Mouse (Mus musculus): ENCODE data around the gene Nfia. TPM values are rescaled to one million over a fixed set of nuclear protein-coding genes. Genes with fewer than 3 reads are reported as not detected.

Gene Nfia
- polyA plus RNA-seq, 1 experiment from 2014 or later = 54.3 TPM

DNA sequence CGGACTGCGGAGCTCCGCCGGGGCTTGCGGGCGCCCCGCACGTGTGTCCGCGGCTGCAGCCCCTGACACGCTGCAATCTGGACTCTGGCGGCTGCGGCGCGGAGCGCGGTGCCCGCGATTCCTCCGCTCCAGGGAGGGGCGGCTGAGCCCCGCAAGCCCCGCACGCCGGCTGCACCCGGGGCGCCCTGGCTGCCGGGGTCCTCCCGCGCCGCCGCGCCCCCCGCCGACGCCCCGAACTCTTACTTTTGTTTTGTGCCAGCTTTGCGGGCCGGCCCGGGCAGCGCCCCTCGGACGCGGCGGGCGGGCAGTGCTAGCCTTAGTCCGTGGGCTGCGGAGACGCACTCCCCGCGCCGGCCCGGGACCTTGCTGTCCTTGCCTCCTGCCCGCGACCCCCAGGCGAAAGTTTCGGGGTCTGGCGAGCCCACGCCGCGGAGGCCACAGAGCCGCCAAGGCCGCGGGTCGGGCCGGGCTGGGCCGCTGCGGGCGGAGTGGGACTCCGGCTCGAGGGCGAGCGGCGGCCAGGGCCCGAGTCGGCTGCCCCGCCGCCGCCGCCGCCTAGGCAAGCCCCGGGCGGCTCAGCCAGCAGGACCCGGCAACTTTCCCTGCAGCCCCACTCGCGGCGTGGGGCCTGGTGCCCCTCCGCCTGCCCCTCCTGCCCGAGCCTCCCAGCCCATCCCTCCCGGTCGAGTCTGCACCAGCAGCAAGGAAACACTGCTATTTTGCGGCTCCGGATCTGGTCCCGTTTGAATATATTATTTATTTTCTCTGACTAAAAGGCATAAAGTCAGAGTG lies 5.9 kb downstream of the Nfia start:
- ATAC-seq (ENCODE audit: insufficient number of reproducible peaks, insufficient read depth, low FRiP score, low read depth) = no peak
- peaks cover 0 to 19% of the 10 kb centered on the region in 2 experiments; a peak in 3 of 4 replicates for H3K4me1 ChIP-seq (ENCODE audit: control insufficient read depth in 2 of 2, insufficient read depth in 2 of 2, low read length in 2 of 2)
- H3K4me3 ChIP-seq (ENCODE audit: control insufficient read depth in 1 of 2, insufficient read depth in 1 of 2, low read depth in 1 of 2, low read length in 2 of 2) = peak overlapping the region; percentile 94 to 98
- H3K27me3 ChIP-seq (ENCODE audit: control insufficient read depth, insufficient read depth, low read length) = no peaks in the 10 kb centered on the region
- H3K9ac ChIP-seq (ENCODE audit: low read length) = peak overlapping the region; percentile 99
- H3K4me2 ChIP-seq (ENCODE audit: low read length) = peak overlapping the region; percentile 82
- H3K9me3 ChIP-seq (ENCODE audit: control insufficient read depth, low read length) = no peaks in the 10 kb centered on the region
- WGBS = under 1% methylated on average over 90 of the region's 94 CpGs
- H3K36me3 ChIP-seq (ENCODE audit: control insufficient read depth, insufficient read depth, low read length) = peaks cover 9% of the 10 kb centered on the region
- H3K27ac ChIP-seq (replicated peaks in 1 of 2; ENCODE audit: control insufficient read depth in 1 of 2, insufficient read depth in 1 of 2, low read depth in 2 of 2, low read length in 2 of 2) = peak overlapping the region; percentile 90 to 98

DNA sequence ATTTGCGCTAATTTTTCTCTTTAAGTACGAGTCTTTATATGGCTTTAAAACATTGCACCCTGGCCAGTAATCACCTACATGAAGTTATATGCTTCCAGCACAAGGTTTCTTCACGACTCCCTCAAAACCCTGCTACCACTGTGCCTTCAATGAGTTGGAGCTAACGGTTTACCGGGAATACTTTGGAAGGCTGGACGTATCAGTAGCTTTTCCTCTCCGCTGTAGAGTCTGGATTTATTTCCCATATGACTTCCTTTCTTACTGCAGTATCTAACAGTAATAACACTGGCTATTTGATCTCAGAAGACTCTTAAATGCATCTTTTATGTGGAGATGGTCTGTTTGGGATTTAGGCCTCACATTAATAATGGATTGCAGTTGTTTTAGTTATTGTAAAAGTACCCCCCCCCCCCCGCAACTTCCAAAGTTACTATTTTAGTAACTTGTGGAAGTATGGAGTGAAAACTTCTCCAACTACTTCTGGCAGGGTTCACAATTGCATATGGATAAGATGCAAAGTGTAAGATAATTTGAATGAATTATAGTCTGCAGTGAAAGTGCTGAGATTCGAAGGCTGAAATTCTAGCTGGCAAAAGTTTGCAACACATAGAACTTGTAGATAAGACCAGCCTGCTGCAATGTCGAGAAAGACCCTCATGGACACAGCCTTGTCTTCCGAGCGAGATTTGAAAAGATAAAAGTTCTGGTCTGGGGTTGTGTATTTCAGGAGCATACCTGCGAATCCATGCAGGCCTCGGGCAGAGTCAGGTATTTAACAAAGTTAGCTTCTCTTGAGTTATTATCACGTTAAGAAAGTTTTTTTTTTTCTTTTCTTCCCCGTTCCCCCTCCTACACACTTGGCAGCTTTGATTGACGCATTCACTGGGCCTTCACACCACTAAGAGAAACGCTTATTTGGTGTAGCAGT lies 6.7 kb downstream of the Nfia start:
- peaks cover 17% of the 10 kb centered on the region for H3K36me3 ChIP-seq (ENCODE audit: control insufficient read depth, insufficient read depth, low read length)
- no peaks in the 10 kb centered on the region for H3K9me3 ChIP-seq (ENCODE audit: control insufficient read depth, low read length)
- H3K27ac ChIP-seq (replicated peaks in 1 of 2; ENCODE audit: control insufficient read depth in 1 of 2, insufficient read depth in 1 of 2, low read depth in 2 of 2, low read length in 2 of 2) = peak overlapping the region; percentile 90 to 98
- peak overlapping the region; percentile 82 for H3K4me2 ChIP-seq (ENCODE audit: low read length)
- no peak for ATAC-seq (ENCODE audit: insufficient number of reproducible peaks, insufficient read depth, low FRiP score, low read depth)
- WGBS = 9% methylated on average over 18 of the region's 18 CpGs
- peak overlapping the region; percentile 99 for H3K9ac ChIP-seq (ENCODE audit: low read length)
- H3K27me3 ChIP-seq (ENCODE audit: control insufficient read depth, insufficient read depth, low read length) = no peaks in the 10 kb centered on the region
- H3K4me3 ChIP-seq (ENCODE audit: control insufficient read depth in 1 of 2, insufficient read depth in 1 of 2, low read depth in 1 of 2, low read length in 2 of 2) = peak overlapping the region; percentile 94 to 98
- peaks cover 0 to 10% of the 10 kb centered on the region in 2 experiments; a peak in 3 of 4 replicates for H3K4me1 ChIP-seq (ENCODE audit: control insufficient read depth in 2 of 2, insufficient read depth in 2 of 2, low read length in 2 of 2)

DNA sequence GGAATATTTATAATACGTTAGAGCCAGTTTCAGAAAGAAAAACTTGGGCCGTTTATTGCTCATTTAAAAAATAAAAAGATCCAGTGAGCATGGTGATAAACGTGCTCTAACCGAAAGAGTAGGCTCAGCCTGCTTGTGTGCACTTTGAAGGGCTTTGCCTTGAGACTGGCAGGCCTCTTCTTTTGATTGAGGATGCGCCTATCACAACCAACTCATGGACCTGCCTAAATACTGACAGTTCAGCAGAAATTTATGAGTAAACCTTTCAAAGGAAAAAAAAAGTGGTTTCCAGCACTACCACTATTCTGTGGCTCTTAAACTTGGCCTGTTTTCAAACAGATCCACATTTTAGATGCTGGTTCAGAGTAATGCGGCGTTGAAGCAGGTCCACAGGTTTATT lies 7.5 kb downstream of the Nfia start:
- H3K4me1 ChIP-seq (ENCODE audit: control insufficient read depth in 2 of 2, insufficient read depth in 2 of 2, low read length in 2 of 2) = peaks cover 0 to 5% of the 10 kb centered on the region in 2 experiments; a peak in 3 of 4 replicates
- no peaks in the 10 kb centered on the region for H3K9me3 ChIP-seq (ENCODE audit: control insufficient read depth, low read length)
- 49% methylated on average over 7 of the region's 7 CpGs for WGBS
- peak overlapping the region; percentile 99 for H3K9ac ChIP-seq (ENCODE audit: low read length)
- H3K27ac ChIP-seq (replicated peaks in 1 of 2; ENCODE audit: control insufficient read depth in 1 of 2, insufficient read depth in 1 of 2, low read depth in 2 of 2, low read length in 2 of 2) = peak overlapping the region; percentile 52 to 98; a peak in 3 of 4 replicates
- peak overlapping the region; percentile 82 for H3K4me2 ChIP-seq (ENCODE audit: low read length)
- no peak for ATAC-seq (ENCODE audit: insufficient number of reproducible peaks, insufficient read depth, low FRiP score, low read depth)
- H3K4me3 ChIP-seq (ENCODE audit: control insufficient read depth in 1 of 2, insufficient read depth in 1 of 2, low read depth in 1 of 2, low read length in 2 of 2) = peak overlapping the region; percentile 25 to 98
- H3K27me3 ChIP-seq (ENCODE audit: control insufficient read depth, insufficient read depth, low read length) = no peaks in the 10 kb centered on the region
- peaks cover 25% of the 10 kb centered on the region for H3K36me3 ChIP-seq (ENCODE audit: control insufficient read depth, insufficient read depth, low read length)

DNA sequence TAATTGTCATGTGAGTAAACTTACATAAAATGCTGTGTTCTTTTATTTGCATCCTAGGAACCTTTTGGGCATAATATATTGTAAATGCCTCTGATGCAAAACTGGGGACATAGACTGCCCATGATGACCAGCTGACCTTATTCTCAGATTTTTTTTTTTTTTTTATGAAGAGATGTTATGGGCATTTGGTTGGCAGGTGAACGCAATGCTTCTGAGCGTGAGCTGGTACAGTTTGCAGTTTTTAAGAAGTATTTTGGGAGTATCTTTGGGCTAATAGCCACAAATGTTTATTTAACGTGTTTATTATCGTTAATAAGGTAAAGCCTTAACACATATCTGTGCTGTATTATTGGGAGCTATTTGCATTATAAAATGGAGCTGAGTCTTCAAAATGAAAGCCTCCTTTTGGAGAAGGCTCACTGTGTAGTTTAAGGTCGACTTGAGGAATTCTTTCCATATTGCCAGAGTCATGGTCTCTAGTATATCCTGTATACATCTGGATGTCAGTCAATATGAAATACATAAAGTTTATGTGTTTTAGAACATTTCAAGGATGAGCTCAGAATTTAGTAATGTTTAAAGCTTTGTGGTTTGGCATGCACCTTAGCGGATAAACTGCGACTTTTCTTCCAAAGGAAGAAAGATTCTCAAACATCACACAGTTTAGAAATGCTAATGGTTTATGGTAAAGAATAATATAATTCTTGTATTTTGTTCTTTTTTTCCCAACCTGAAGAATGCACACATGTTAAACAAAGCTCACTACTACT lies 8.3 kb downstream of the Nfia start:
- Histone ChIP-seq H3K4me1 (ENCODE audit: control insufficient read depth in 2 of 2, insufficient read depth in 2 of 2, low read length in 2 of 2) (peaks cover 0 to 5% of the 10 kb centered on the region in 2 experiments; a peak in 3 of 4 replicates), H3K4me3 (ENCODE audit: control insufficient read depth in 1 of 2, insufficient read depth in 1 of 2, low read depth in 1 of 2, low read length in 2 of 2) (0 out of 4 replicates have a peak overlapping the region, but pooled peaks of 1 of the 2 experiments have one; percentile 1), H3K36me3 (ENCODE audit: control insufficient read depth, insufficient read depth, low read length) (peaks cover 33% of the 10 kb centered on the region), H3K9ac (ENCODE audit: low read length) (peak overlapping the region; percentile 23; the same call in 1 of the 2 replicates), H3K27me3 (ENCODE audit: control insufficient read depth, insufficient read depth, low read length) (no peaks in the 10 kb centered on the region), H3K4me2 (ENCODE audit: low read length) (peak overlapping the region; percentile 82), H3K27ac (replicated peaks in 1 of 2; ENCODE audit: control insufficient read depth in 1 of 2, insufficient read depth in 1 of 2, low read depth in 2 of 2, low read length in 2 of 2) (no peak overlapping the region), H3K9me3 (ENCODE audit: control insufficient read depth, low read length) (no peaks in the 10 kb centered on the region)
- 78% methylated on average over 7 of the region's 7 CpGs for WGBS
- no peak for ATAC-seq (ENCODE audit: insufficient number of reproducible peaks, insufficient read depth, low FRiP score, low read depth)

DNA sequence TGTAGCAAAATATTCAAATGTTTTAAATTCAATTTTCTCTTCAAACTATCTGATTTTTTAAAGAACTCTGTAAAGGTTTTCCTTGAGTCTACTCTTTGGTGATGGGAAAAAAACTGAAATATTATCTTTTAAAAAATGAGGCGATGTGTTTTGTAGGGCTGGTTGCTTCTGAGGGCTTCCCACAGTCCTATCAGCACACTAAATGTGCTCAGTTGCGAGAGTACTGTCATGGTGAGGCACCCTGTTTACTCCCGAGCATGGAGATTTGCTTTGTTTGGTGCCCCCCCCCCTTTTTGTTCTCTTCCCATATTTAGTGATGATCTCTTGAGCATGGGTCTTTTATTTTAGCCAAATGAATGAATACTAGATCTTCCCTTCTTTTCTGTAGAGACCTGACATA lies 9.5 kb downstream of the Nfia start:
- no peak overlapping the region for H3K4me2 ChIP-seq (ENCODE audit: low read length)
- H3K4me1 ChIP-seq (ENCODE audit: control insufficient read depth in 2 of 2, insufficient read depth in 2 of 2, low read length in 2 of 2) = peaks cover 0 to 5% of the 10 kb centered on the region in 2 experiments; a peak in 2 of 4 replicates
- no peak overlapping the region for H3K9ac ChIP-seq (ENCODE audit: low read length)
- no peaks in the 10 kb centered on the region for H3K27me3 ChIP-seq (ENCODE audit: control insufficient read depth, insufficient read depth, low read length)
- no peak overlapping the region for H3K4me3 ChIP-seq (ENCODE audit: control insufficient read depth in 1 of 2, insufficient read depth in 1 of 2, low read depth in 1 of 2, low read length in 2 of 2)
- no peak for ATAC-seq (ENCODE audit: insufficient number of reproducible peaks, insufficient read depth, low FRiP score, low read depth)
- 91% methylated on average over 3 of the region's 3 CpGs for WGBS
- peaks cover 41% of the 10 kb centered on the region for H3K36me3 ChIP-seq (ENCODE audit: control insufficient read depth, insufficient read depth, low read length)
- no peaks in the 10 kb centered on the region for H3K9me3 ChIP-seq (ENCODE audit: control insufficient read depth, low read length)
- H3K27ac ChIP-seq (replicated peaks in 1 of 2; ENCODE audit: control insufficient read depth in 1 of 2, insufficient read depth in 1 of 2, low read depth in 2 of 2, low read length in 2 of 2) = no peak overlapping the region

DNA sequence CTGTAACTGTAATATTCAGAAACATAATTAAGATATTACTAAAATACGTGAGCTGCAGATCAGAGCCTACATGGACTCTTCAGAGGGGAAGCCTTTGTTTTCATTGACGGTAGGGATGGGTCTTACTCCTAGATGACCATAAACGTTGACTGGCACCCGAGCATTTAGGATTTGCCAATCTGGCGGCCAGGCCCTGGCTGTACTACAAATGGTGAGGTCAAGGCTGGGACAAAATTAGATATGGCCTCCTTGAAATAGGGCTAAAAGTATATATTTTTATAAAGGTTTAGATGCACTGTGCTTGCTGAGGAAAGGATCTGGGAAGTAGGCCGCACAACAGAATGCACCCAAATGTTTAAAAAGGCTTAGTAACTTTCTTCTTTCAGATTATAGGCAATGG lies 10.0 kb downstream of the Nfia start:
- Histone ChIP-seq H3K27ac (replicated peaks in 1 of 2; ENCODE audit: control insufficient read depth in 1 of 2, insufficient read depth in 1 of 2, low read depth in 2 of 2, low read length in 2 of 2) (no peak overlapping the region), H3K9ac (ENCODE audit: low read length) (no peak overlapping the region), H3K36me3 (ENCODE audit: control insufficient read depth, insufficient read depth, low read length) (peaks cover 44% of the 10 kb centered on the region), H3K4me2 (ENCODE audit: low read length) (no peak overlapping the region), H3K9me3 (ENCODE audit: control insufficient read depth, low read length) (no peaks in the 10 kb centered on the region), H3K4me1 (ENCODE audit: control insufficient read depth in 2 of 2, insufficient read depth in 2 of 2, low read length in 2 of 2) (peaks cover 0 to 5% of the 10 kb centered on the region in 2 experiments; a peak in 2 of 4 replicates), H3K4me3 (ENCODE audit: control insufficient read depth in 1 of 2, insufficient read depth in 1 of 2, low read depth in 1 of 2, low read length in 2 of 2) (no peak overlapping the region), H3K27me3 (ENCODE audit: control insufficient read depth, insufficient read depth, low read length) (no peaks in the 10 kb centered on the region)
- WGBS = 91% methylated on average over 6 of the region's 6 CpGs
- no peak for ATAC-seq (ENCODE audit: insufficient number of reproducible peaks, insufficient read depth, low FRiP score, low read depth)

Data from heart, embryonic 14.5 days (tissue).